Mouse (Mus musculus) intestine, embryonic 14.5 days (tissue): ENCODE measurements around the gene Shtn1. TPM values are rescaled to one million over a fixed set of nuclear protein-coding genes. Genes with fewer than 3 reads are reported as not detected.

Source experiments
- ATAC-seq: fragments of 200-750 bp; cut with Nextera tagmentation; replicated peaks from 2 replicates; pipeline ENCODE4 v1.8.0; 2017; ENCODE audit warnings: low read depth, moderate number of reproducible peaks, moderate TSS enrichment, moderate library complexity; ENCODE audit not compliant: low FRiP score, low TSS enrichment
- DNase-seq: peaks from one replicate; pipeline ENCODE4 v3.0.0-alpha.2; 2018; ENCODE audit warnings: low spot score
- H3K27ac ChIP-seq: fragments of 300-500 bp; sonication (generic); 2 replicates; pipeline ENCODE4 v1.5.1; 2014; ENCODE audit warnings: low read depth, mild to moderate bottlenecking, control low read depth
- H3K27me3 ChIP-seq: fragments of 300-500 bp; sonication (generic); replicated peaks from 2 replicates; pipeline ENCODE4 v1.6.1; 2014; ENCODE audit warnings: low read length, control low read depth; ENCODE audit not compliant: control insufficient read depth, insufficient read depth
- H3K36me3 ChIP-seq: fragments of 300-500 bp; sonication (generic); 2 replicates; pipeline ENCODE4 v1.6.1; 2014; ENCODE audit warnings: low read length, control low read depth; ENCODE audit not compliant: control insufficient read depth, insufficient read depth
- H3K4me1 ChIP-seq: fragments of 300-500 bp; sonication (generic); replicated peaks from 2 replicates; pipeline ENCODE4 v1.6.1; 2014; ENCODE audit warnings: low read length, control low read depth, mixed read lengths; ENCODE audit not compliant: control insufficient read depth, insufficient read depth
- H3K4me2 ChIP-seq: fragments of 300-500 bp; sonication (generic); 2 replicates; pipeline ENCODE4 v1.6.1; 2014; ENCODE audit warnings: low read length
- H3K4me3 ChIP-seq: fragments of 300-500 bp; sonication (generic); 2 replicates; pipeline ENCODE4 v1.5.1; 2014; ENCODE audit warnings: low read depth, low read length, control low read depth, mixed read lengths
- H3K9ac ChIP-seq: fragments of 300-500 bp; sonication (generic); 2 replicates; pipeline ENCODE4 v1.6.1; 2014; ENCODE audit warnings: mild to moderate bottlenecking, low read length
- H3K9me3 ChIP-seq: fragments of 300-500 bp; sonication (generic); 2 replicates; pipeline ENCODE4 v1.6.1; 2016; ENCODE audit warnings: low read length, control low read depth; ENCODE audit not compliant: control insufficient read depth
- WGBS: fragments of 180-500 bp; shearing (Covaris S2); extraction: QIAGEN DNeasy Blood & Tissue Kit; methylation state at CpG from one replicate; pipeline ENCODE4 v1.1.7; 2014; 5-methylcytosine and 5-hydroxymethylcytosine counted together
- polyA plus RNA-seq: library from polyadenylated mRNA; unstranded; fragments of >200 nt; fragmentation: Nextera tagmentation; extraction: Ambion mirVana; gene quantifications from 2 replicates; pipeline ENCODE4 v1.2.1, GENCODE M21; 2014

The Shtn1 gene
- polyA plus RNA-seq, 1 experiment from 2014 or later: 18.7 TPM

GRCm38 (mm10) chr19:58975216-58975863, 100.6 kb downstream of the Shtn1 start:
- no peak overlapping the region for H3K27ac ChIP-seq
- H3K4me3 ChIP-seq: no peak overlapping the region
- no peaks in the 10 kb centered on the region for H3K36me3 ChIP-seq
- DNase-seq (no peak), ATAC-seq (no peak)
- no peaks in the 10 kb centered on the region for H3K9me3 ChIP-seq
- H3K9ac ChIP-seq: no peak overlapping the region
- H3K4me2 ChIP-seq: no peak overlapping the region
- WGBS: 80% methylated on average over 11 of the region's 11 CpGs
- H3K4me1 ChIP-seq: peaks cover 12% of the 10 kb centered on the region; the same call in 1 of the 2 replicates
- no peaks in the 10 kb centered on the region for H3K27me3 ChIP-seq

GRCm38 (mm10) chr19:58974126-58974525, 101.8 kb downstream of the Shtn1 start:
- Histone ChIP-seq H3K27me3 (no peaks in the 10 kb centered on the region), H3K27ac (no peak overlapping the region), H3K9me3 (no peaks in the 10 kb centered on the region), H3K4me2 (no peak overlapping the region), H3K4me3 (no peak overlapping the region), H3K36me3 (no peaks in the 10 kb centered on the region), H3K9ac (no peak overlapping the region), H3K4me1 (peaks cover 6% of the 10 kb centered on the region; the same call in 1 of the 2 replicates)
- ATAC-seq: no peak
- 95% methylated on average over 8 of the region's 8 CpGs for WGBS
- DNase-seq: no peak

GRCm38 (mm10) chr19:58970826-58971225, 105.1 kb downstream of the Shtn1 start:
- H3K4me2 ChIP-seq: no peak overlapping the region
- H3K9ac ChIP-seq: no peak overlapping the region
- 39% methylated on average over 13 of the region's 13 CpGs for WGBS
- ATAC-seq (no peak), DNase-seq (no peak)
- H3K9me3 ChIP-seq: no peaks in the 10 kb centered on the region
- H3K36me3 ChIP-seq: no peaks in the 10 kb centered on the region
- H3K4me1 ChIP-seq: peaks cover 13% of the 10 kb centered on the region; the same call in 1 of the 2 replicates
- H3K27me3 ChIP-seq: no peaks in the 10 kb centered on the region
- no peak overlapping the region for H3K27ac ChIP-seq
- H3K4me3 ChIP-seq: no peak overlapping the region

DNA sequence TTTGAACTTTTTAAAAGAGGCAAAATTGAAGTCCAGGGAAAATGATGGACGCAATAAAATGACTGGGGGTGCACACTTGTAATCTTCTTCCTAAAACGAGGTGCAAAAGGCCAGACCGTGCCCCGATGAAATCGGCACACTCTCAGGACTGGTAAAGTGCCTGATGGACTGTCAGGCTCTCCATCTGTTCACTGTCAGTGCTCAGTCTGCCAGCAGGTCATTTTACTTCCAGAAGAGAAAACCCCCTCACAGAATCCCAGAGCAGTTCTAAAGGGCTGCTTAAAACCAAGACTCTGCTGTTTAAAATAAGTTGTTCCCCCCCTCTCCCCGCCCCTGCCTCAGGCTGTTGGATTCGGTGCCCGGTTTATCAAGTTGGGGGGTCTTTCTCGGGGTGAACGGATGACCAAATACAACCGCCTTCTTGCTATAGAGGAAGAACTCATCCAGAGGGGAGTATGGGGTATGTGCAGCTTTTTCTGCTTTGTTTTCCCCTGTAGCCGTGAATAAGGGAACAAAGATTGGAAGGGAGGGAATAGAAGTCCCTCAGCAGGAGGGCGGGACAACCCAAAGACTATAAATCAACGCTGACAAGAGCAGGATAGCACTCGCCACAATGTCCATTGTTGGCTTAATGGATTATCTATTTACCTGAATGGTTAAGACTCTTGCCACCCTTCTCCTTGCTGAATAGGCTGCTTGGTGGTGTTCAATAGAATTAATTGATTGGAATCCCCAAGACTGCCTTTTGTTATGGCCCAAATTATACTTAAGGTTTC, 107.0 kb downstream of the Shtn1 start:
- ATAC-seq (no peak), DNase-seq (no peak)
- H3K4me1 ChIP-seq: peaks cover 13% of the 10 kb centered on the region; the same call in 1 of the 2 replicates
- peak overlapping the region; percentile 30 for H3K4me2 ChIP-seq
- 15% methylated on average over 15 of the region's 15 CpGs for whole genome bisulfite sequencing
- H3K27me3 ChIP-seq: no peaks in the 10 kb centered on the region
- H3K36me3 ChIP-seq: no peaks in the 10 kb centered on the region
- H3K9me3 ChIP-seq: no peaks in the 10 kb centered on the region
- H3K9ac ChIP-seq: no peak overlapping the region
- no peak overlapping the region for H3K27ac ChIP-seq
- H3K4me3 ChIP-seq: no peak overlapping the region

GRCm38 (mm10) chr19:58963011-58963410, 112.9 kb downstream of the Shtn1 start:
- no peak for ATAC-seq
- no peaks in the 10 kb centered on the region for H3K36me3 ChIP-seq
- no peak overlapping the region for H3K27ac ChIP-seq
- no peak for DNase-seq
- no peak overlapping the region for H3K9ac ChIP-seq
- H3K27me3 ChIP-seq: no peaks in the 10 kb centered on the region
- no peak overlapping the region for H3K4me2 ChIP-seq
- H3K4me3 ChIP-seq: no peak overlapping the region
- no peaks in the 10 kb centered on the region for H3K9me3 ChIP-seq
- no peaks in the 10 kb centered on the region for H3K4me1 ChIP-seq
- WGBS: 65% methylated on average over 8 of the region's 8 CpGs

DNA sequence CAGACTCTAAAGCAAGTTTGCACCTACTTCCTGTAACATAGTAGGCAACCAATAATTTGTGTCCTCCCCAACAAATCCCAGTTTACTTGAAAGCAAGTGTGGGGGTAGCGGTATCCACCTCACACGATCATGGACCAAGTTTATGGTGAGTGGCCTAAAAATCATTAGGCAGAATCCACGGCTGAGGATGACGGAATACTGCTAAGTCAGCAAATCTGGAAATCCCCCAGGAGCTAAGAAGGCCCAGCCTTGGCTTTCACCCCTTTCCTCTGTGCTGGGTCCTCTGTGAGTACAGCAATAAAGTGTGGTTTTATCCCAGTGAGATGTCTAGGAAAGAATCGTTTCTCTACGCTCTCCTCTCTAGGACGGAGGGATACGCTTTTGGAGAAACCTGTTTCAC, 121.1 kb downstream of the Shtn1 start:
- Histone ChIP-seq H3K4me1 (no peaks in the 10 kb centered on the region), H3K4me2 (no peak overlapping the region), H3K4me3 (no peak overlapping the region), H3K27me3 (peaks cover 12% of the 10 kb centered on the region; the same call in 1 of the 2 replicates), H3K27ac (no peak overlapping the region), H3K9me3 (no peaks in the 10 kb centered on the region), H3K36me3 (no peaks in the 10 kb centered on the region), H3K9ac (no peak overlapping the region)
- ATAC-seq: no peak
- no peak for DNase-seq
- 85% methylated on average over 8 of the region's 8 CpGs for WGBS

DNA sequence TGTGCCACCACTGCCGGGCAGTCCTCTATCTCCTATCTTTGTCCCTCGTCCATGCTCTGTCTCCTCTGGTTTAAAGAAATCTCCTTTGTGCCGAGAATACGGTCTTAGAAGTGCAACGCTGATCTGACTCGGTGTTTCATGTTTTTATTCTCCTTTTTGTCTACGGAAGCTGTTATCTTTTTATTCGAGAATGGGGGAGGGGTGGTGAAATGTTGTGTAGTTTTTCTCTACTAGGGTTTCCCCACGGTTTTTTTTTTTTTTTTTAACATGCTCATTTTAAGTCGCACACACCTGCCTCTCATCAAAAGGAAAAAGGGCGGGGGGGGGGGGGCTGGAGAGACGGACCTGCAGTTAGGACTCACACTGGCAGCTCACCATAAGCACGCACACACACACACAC, 123.7 kb downstream of the Shtn1 start:
- Histone ChIP-seq H3K4me1 (no peaks in the 10 kb centered on the region), H3K4me3 (no peak overlapping the region), H3K4me2 (no peak overlapping the region), H3K9me3 (no peaks in the 10 kb centered on the region), H3K9ac (no peak overlapping the region), H3K36me3 (no peaks in the 10 kb centered on the region), H3K27ac (no peak overlapping the region), H3K27me3 (peaks cover 12% of the 10 kb centered on the region; the same call in 1 of the 2 replicates)
- DNase-seq: no peak
- WGBS: 75% methylated on average over 12 of the region's 13 CpGs
- no peak for ATAC-seq

DNA sequence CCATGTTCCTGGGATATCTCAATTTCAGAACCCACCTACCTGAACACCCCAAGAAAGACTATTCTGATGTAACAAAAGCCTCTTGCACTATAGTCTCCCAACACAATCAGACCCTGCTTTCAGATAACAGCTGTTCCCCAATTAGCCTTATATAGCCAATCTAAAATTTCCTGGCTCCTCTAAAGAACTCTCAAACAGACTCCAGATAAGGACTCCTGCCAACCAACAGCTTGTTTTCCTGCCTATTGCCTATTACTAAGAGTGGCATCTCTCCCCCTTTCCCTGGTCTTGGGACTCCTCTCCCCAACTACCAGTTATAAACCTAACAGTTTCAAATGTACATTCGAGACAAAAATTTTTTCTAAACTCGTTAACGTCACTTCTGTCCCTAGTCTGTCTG, 124.4 kb downstream of the Shtn1 start:
- Histone ChIP-seq H3K4me3 (no peak overlapping the region), H3K9ac (no peak overlapping the region), H3K9me3 (no peaks in the 10 kb centered on the region), H3K4me2 (no peak overlapping the region), H3K27me3 (peaks cover 12% of the 10 kb centered on the region; the same call in 1 of the 2 replicates), H3K4me1 (no peaks in the 10 kb centered on the region), H3K36me3 (no peaks in the 10 kb centered on the region), H3K27ac (no peak overlapping the region)
- DNase-seq (no peak), ATAC-seq (no peak)
- WGBS: 87% methylated on average over 3 of the region's 3 CpGs
